Mouse (Mus musculus): ENCODE results near the gene Zcchc17. TPM values are rescaled to one million over a fixed set of nuclear protein-coding genes. Genes with fewer than 3 reads are reported as not detected.

Zcchc17 gene
- polyA plus RNA-seq, 1 experiment, result 77.8 TPM

GRCm38 (mm10) chr4:130308231-130309081 is 51.3 kb downstream of the Zcchc17 start, which contains the start of the genes Fabp3 and Gm10570:
Fabp3 (plus strand) TSS chr4:130308595.
Gm10570 (minus strand) TSS chr4:130308674.
- Histone ChIP-seq H3K4me1 (ENCODE audit: control insufficient read depth, insufficient read depth, low read length) (no peaks in the 10 kb centered on the region), H3K27ac (ENCODE audit: insufficient read depth, low read length) (peak within 1 kb of the TSS; percentile 93), H3K4me3 (ENCODE audit: insufficient read depth, low read length) (peak within 1 kb of the TSS; percentile 64)
- TF ChIP-seq POLR2A (IDR thresholded peaks at IDR 0.05; ENCODE audit: extremely low read depth, insufficient read depth, low read length), result peak; percentile 83; the same call in 1 of the 2 replicates
- TF ChIP-seq CTCF (IDR thresholded peaks at IDR 0.05; ENCODE audit: extremely low read depth, insufficient read depth, low read length), result no peak

- Histone ChIP-seq H3K4me1 (ENCODE audit: control insufficient read depth, insufficient read depth, low read length) (no peaks in the 10 kb centered on the region), H3K4me3 (ENCODE audit: insufficient read depth, low read length) (peak overlapping the region; percentile 64), H3K27ac (ENCODE audit: insufficient read depth, low read length) (peak overlapping the region; percentile 93)
- no peak for TF ChIP-seq CTCF (IDR thresholded peaks at IDR 0.05; ENCODE audit: extremely low read depth, insufficient read depth, low read length)
- no peak for TF ChIP-seq POLR2A (IDR thresholded peaks at IDR 0.05; ENCODE audit: extremely low read depth, insufficient read depth, low read length)
Measured at GRCm38 (mm10) chr4:130307851-130308230, 51.9 kb downstream of the Zcchc17 start.

- no peak overlapping the region; the same call in 1 of the 2 replicates for H3K4me3 ChIP-seq (ENCODE audit: insufficient read depth, low read length)
- no peak overlapping the region for H3K27ac ChIP-seq (ENCODE audit: insufficient read depth, low read length)
- TF ChIP-seq POLR2A (IDR thresholded peaks at IDR 0.05; ENCODE audit: extremely low read depth, insufficient read depth, low read length) (no peak), CTCF (IDR thresholded peaks at IDR 0.05; ENCODE audit: extremely low read depth, insufficient read depth, low read length) (no peak)
- H3K4me1 ChIP-seq (ENCODE audit: control insufficient read depth, insufficient read depth, low read length), result no peaks in the 10 kb centered on the region
Measured at GRCm38 (mm10) chr4:130306796-130307630, 52.7 kb downstream of the Zcchc17 start.

GRCm38 (mm10) chr4:130304746-130305145 is 55.0 kb downstream of the Zcchc17 start:
- no peaks in the 10 kb centered on the region for H3K4me1 ChIP-seq (ENCODE audit: control insufficient read depth, insufficient read depth, low read length)
- H3K27ac ChIP-seq (ENCODE audit: insufficient read depth, low read length), result no peak overlapping the region
- TF ChIP-seq CTCF (IDR thresholded peaks at IDR 0.05; ENCODE audit: extremely low read depth, insufficient read depth, low read length) (no peak), POLR2A (IDR thresholded peaks at IDR 0.05; ENCODE audit: extremely low read depth, insufficient read depth, low read length) (no peak)
- H3K4me3 ChIP-seq (ENCODE audit: insufficient read depth, low read length), result no peak overlapping the region

- H3K4me3 ChIP-seq (ENCODE audit: insufficient read depth, low read length), result no peak overlapping the region
- H3K27ac ChIP-seq (ENCODE audit: insufficient read depth, low read length), result no peak overlapping the region
- no peaks in the 10 kb centered on the region for H3K4me1 ChIP-seq (ENCODE audit: control insufficient read depth, insufficient read depth, low read length)
- TF ChIP-seq CTCF (IDR thresholded peaks at IDR 0.05; ENCODE audit: extremely low read depth, insufficient read depth, low read length) (no peak), POLR2A (IDR thresholded peaks at IDR 0.05; ENCODE audit: extremely low read depth, insufficient read depth, low read length) (no peak)
Measured at GRCm38 (mm10) chr4:130302285-130302870, 57.4 kb downstream of the Zcchc17 start.

GRCm38 (mm10) chr4:130299629-130300018 is 60.1 kb downstream of the Zcchc17 start:
- no peak for TF ChIP-seq POLR2A (IDR thresholded peaks at IDR 0.05; ENCODE audit: extremely low read depth, insufficient read depth, low read length)
- no peak for TF ChIP-seq CTCF (IDR thresholded peaks at IDR 0.05; ENCODE audit: extremely low read depth, insufficient read depth, low read length)
- Histone ChIP-seq H3K27ac (ENCODE audit: insufficient read depth, low read length) (no peak overlapping the region), H3K4me1 (ENCODE audit: control insufficient read depth, insufficient read depth, low read length) (no peaks in the 10 kb centered on the region), H3K4me3 (ENCODE audit: insufficient read depth, low read length) (no peak overlapping the region)

GRCm38 (mm10) chr4:130298877-130299628 is 60.7 kb downstream of the Zcchc17 start:
- no peak overlapping the region for H3K4me3 ChIP-seq (ENCODE audit: insufficient read depth, low read length)
- no peak for TF ChIP-seq POLR2A (IDR thresholded peaks at IDR 0.05; ENCODE audit: extremely low read depth, insufficient read depth, low read length)
- TF ChIP-seq CTCF (IDR thresholded peaks at IDR 0.05; ENCODE audit: extremely low read depth, insufficient read depth, low read length), result no peak
- H3K27ac ChIP-seq (ENCODE audit: insufficient read depth, low read length), result no peak overlapping the region
- H3K4me1 ChIP-seq (ENCODE audit: control insufficient read depth, insufficient read depth, low read length), result no peaks in the 10 kb centered on the region

GRCm38 (mm10) chr4:130297123-130297529 is 62.6 kb downstream of the Zcchc17 start:
- no peak overlapping the region for H3K4me3 ChIP-seq (ENCODE audit: insufficient read depth, low read length)
- TF ChIP-seq CTCF (IDR thresholded peaks at IDR 0.05; ENCODE audit: extremely low read depth, insufficient read depth, low read length) (peak; percentile 71), POLR2A (IDR thresholded peaks at IDR 0.05; ENCODE audit: extremely low read depth, insufficient read depth, low read length) (no peak)
- no peak overlapping the region for H3K27ac ChIP-seq (ENCODE audit: insufficient read depth, low read length)
- no peaks in the 10 kb centered on the region for H3K4me1 ChIP-seq (ENCODE audit: control insufficient read depth, insufficient read depth, low read length)

Data from cortical plate, adult 2 months (tissue).